Mouse (Mus musculus) forebrain, embryonic 14.5 days (tissue): ENCODE measurements around the gene Cope. TPM values are rescaled to one million over a fixed set of nuclear protein-coding genes. Genes with fewer than 3 reads are reported as not detected.

ENCODE experiments used
- ATAC-seq: fragments of 200-750 bp; cut with Nextera tagmentation; 2 replicates; pipeline ENCODE4 v1.8.0; 2017; ENCODE audit warnings: mild to moderate bottlenecking, moderate library complexity
- DNase-seq: peaks from one replicate; pipeline ENCODE4 v3.0.0-alpha.2; 2015; ENCODE audit warnings: low spot score
- H3K27ac ChIP-seq: fragments of 300-500 bp; sonication (generic); 2 replicates; pipeline ENCODE4 v1.5.1; 2014; ENCODE audit warnings: low read depth, mild to moderate bottlenecking, control low read depth, low read length, moderate library complexity
- H3K27me3 ChIP-seq: fragments of 300-500 bp; sonication (generic); replicated peaks from 2 replicates; pipeline ENCODE4 v1.6.1; 2014; ENCODE audit warnings: low read length, control low read depth, mixed read lengths; ENCODE audit not compliant: control insufficient read depth, insufficient read depth
- H3K36me3 ChIP-seq: fragments of 300-500 bp; sonication (generic); 2 replicates; pipeline ENCODE4 v1.6.1; 2014; ENCODE audit warnings: low read length, control low read depth; ENCODE audit not compliant: control insufficient read depth, insufficient read depth
- H3K4me1 ChIP-seq: fragments of 300-500 bp; sonication (generic); 2 replicates; pipeline ENCODE4 v1.6.1; 2014; ENCODE audit warnings: antibody characterized with exemption, low read length, control low read depth; ENCODE audit not compliant: control insufficient read depth, insufficient read depth
- H3K4me2 ChIP-seq: fragments of 300-500 bp; sonication (generic); 2 replicates; pipeline ENCODE4 v1.6.1; 2014; ENCODE audit warnings: mild to moderate bottlenecking, control low read depth, low read length
- H3K4me3 ChIP-seq: fragments of 300-500 bp; sonication (generic); 2 replicates; pipeline ENCODE4 v1.5.1; 2014; ENCODE audit warnings: low read depth, low read length, control low read depth
- H3K9ac ChIP-seq: fragments of 300-500 bp; sonication (generic); 2 replicates; pipeline ENCODE4 v1.6.1; 2014; ENCODE audit warnings: mild to moderate bottlenecking, low read length, control low read depth, moderate library complexity
- H3K9me3 ChIP-seq: fragments of 300-500 bp; sonication (generic); replicated peaks from 2 replicates; pipeline ENCODE4 v1.6.1; 2016; ENCODE audit warnings: low read length, control low read depth, mixed read lengths; ENCODE audit not compliant: control insufficient read depth
- WGBS: fragments of 180-500 bp; shearing (Covaris S2); extraction: QIAGEN DNeasy Blood & Tissue Kit; methylation state at CpG from one replicate; pipeline ENCODE4 v1.1.7; 2014; 5-methylcytosine and 5-hydroxymethylcytosine counted together
- polyA plus RNA-seq: library from polyadenylated mRNA; unstranded; fragments of >200 nt; fragmentation: Nextera tagmentation; extraction: Ambion mirVana; gene quantifications from 2 replicates; pipeline ENCODE4 v1.2.1, GENCODE M21; 2014

The Cope gene
- polyA plus RNA-seq, 1 experiment from 2014 or later, result 332 TPM

- ATAC-seq (no peak), DNase-seq (no peak)
- no peaks in the 10 kb centered on the region for H3K9me3 ChIP-seq
- no peak overlapping the region for H3K27ac ChIP-seq
- no peak overlapping the region for H3K4me2 ChIP-seq
- H3K9ac ChIP-seq, result no peak overlapping the region
- H3K36me3 ChIP-seq, result peaks cover 88% of the 10 kb centered on the region
- H3K27me3 ChIP-seq, result no peaks in the 10 kb centered on the region
- 97% methylated on average over 6 of the region's 6 CpGs for WGBS
- no peak overlapping the region for H3K4me3 ChIP-seq
- peaks cover 18% of the 10 kb centered on the region for H3K4me1 ChIP-seq
Observed at GRCm38 (mm10) chr8:70332878-70333202, 30.5 kb downstream of the Cope start.

- no peaks in the 10 kb centered on the region for H3K4me1 ChIP-seq
- no peak overlapping the region for H3K4me3 ChIP-seq
- no peaks in the 10 kb centered on the region for H3K9me3 ChIP-seq
- no peak overlapping the region for H3K4me2 ChIP-seq
- no peak for DNase-seq
- H3K27me3 ChIP-seq, result no peaks in the 10 kb centered on the region
- no peak overlapping the region for H3K9ac ChIP-seq
- ATAC-seq, result no peak
- H3K27ac ChIP-seq, result no peak overlapping the region
- 96% methylated on average over 7 of the region's 7 CpGs for WGBS
- peaks cover 100% of the 10 kb centered on the region for H3K36me3 ChIP-seq
Observed at GRCm38 (mm10) chr8:70338931-70339330, 36.6 kb downstream of the Cope start.

- H3K4me3 ChIP-seq, result no peak overlapping the region
- DNase-seq, result no peak
- no peaks in the 10 kb centered on the region for H3K27me3 ChIP-seq
- WGBS, result 93% methylated on average over 7 of the region's 7 CpGs
- H3K9ac ChIP-seq, result no peak overlapping the region
- H3K4me1 ChIP-seq, result no peaks in the 10 kb centered on the region
- no peak overlapping the region for H3K27ac ChIP-seq
- no peak for ATAC-seq
- H3K4me2 ChIP-seq, result no peak overlapping the region
- peaks cover 87% of the 10 kb centered on the region for H3K36me3 ChIP-seq
- H3K9me3 ChIP-seq, result no peaks in the 10 kb centered on the region
Observed at GRCm38 (mm10) chr8:70340659-70341058, 38.3 kb downstream of the Cope start.

- DNase-seq (no peak), ATAC-seq (no peak)
- 94% methylated on average over 14 of the region's 14 CpGs for whole genome bisulfite sequencing
- H3K4me1 ChIP-seq, result no peaks in the 10 kb centered on the region
- H3K9me3 ChIP-seq, result no peaks in the 10 kb centered on the region
- no peak overlapping the region for H3K9ac ChIP-seq
- H3K36me3 ChIP-seq, result peaks cover 77% of the 10 kb centered on the region
- H3K4me2 ChIP-seq, result no peak overlapping the region
- no peak overlapping the region for H3K4me3 ChIP-seq
- H3K27me3 ChIP-seq, result no peaks in the 10 kb centered on the region
- no peak overlapping the region for H3K27ac ChIP-seq
Observed at GRCm38 (mm10) chr8:70342007-70342406, 39.7 kb downstream of the Cope start.

GRCm38 (mm10) chr8:70343076-70343475 lies 40.8 kb downstream of the Cope start:
- H3K9ac ChIP-seq, result no peak overlapping the region
- peaks cover 67% of the 10 kb centered on the region for H3K36me3 ChIP-seq
- no peak overlapping the region for H3K4me2 ChIP-seq
- 70% methylated on average over 7 of the region's 7 CpGs for WGBS
- H3K27me3 ChIP-seq, result no peaks in the 10 kb centered on the region
- no peaks in the 10 kb centered on the region for H3K4me1 ChIP-seq
- H3K4me3 ChIP-seq, result no peak overlapping the region
- DNase-seq, result peak; percentile 22
- no peaks in the 10 kb centered on the region for H3K9me3 ChIP-seq
- no peak for ATAC-seq
- no peak overlapping the region for H3K27ac ChIP-seq

- peak; percentile 55 for ATAC-seq
- DNase-seq, result peak; percentile 60
- H3K4me2 ChIP-seq, result no peak overlapping the region
- H3K36me3 ChIP-seq, result peaks cover 65% of the 10 kb centered on the region
- H3K4me3 ChIP-seq, result no peak overlapping the region
- no peaks in the 10 kb centered on the region for H3K4me1 ChIP-seq
- H3K27ac ChIP-seq, result no peak overlapping the region
- no peaks in the 10 kb centered on the region for H3K27me3 ChIP-seq
- no peak overlapping the region for H3K9ac ChIP-seq
- no peaks in the 10 kb centered on the region for H3K9me3 ChIP-seq
- 64% methylated on average over 6 of the region's 6 CpGs for WGBS
Observed at GRCm38 (mm10) chr8:70343696-70344095, 41.4 kb downstream of the Cope start.

- Histone ChIP-seq H3K9ac (no peak overlapping the region), H3K9me3 (no peaks in the 10 kb centered on the region), H3K27me3 (no peaks in the 10 kb centered on the region), H3K4me2 (no peak overlapping the region), H3K4me3 (no peak overlapping the region), H3K4me1 (no peaks in the 10 kb centered on the region), H3K27ac (no peak overlapping the region), H3K36me3 (peaks cover 65% of the 10 kb centered on the region)
- no peak for ATAC-seq
- WGBS, result 86% methylated on average over 2 of the region's 2 CpGs
- no peak for DNase-seq
Observed at GRCm38 (mm10) chr8:70344279-70344678, 42.0 kb downstream of the Cope start.

- no peak overlapping the region for H3K27ac ChIP-seq
Observed at GRCm38 (mm10) chr8:70347443-70347842, 45.1 kb downstream of the Cope start.

GRCm38 (mm10) chr8:70347860-70348420 lies 45.6 kb downstream of the Cope start:
- Histone ChIP-seq H3K27ac (no peak overlapping the region), H3K36me3 (peaks cover 40% of the 10 kb centered on the region), H3K9ac (no peak overlapping the region), H3K4me1 (peaks cover 20% of the 10 kb centered on the region), H3K4me2 (no peak overlapping the region), H3K4me3 (no peak overlapping the region), H3K9me3 (no peaks in the 10 kb centered on the region), H3K27me3 (no peaks in the 10 kb centered on the region)
- no peak for ATAC-seq
- DNase-seq, result no peak
- WGBS, result 69% methylated on average over 1 of the region's 1 CpGs

More at GRCm38 (mm10) chr8:70347443-70347842, 45.1 kb downstream of the Cope start:
- WGBS, result 88% methylated on average over 4 of the region's 4 CpGs
- Histone ChIP-seq H3K4me1 (peaks cover 20% of the 10 kb centered on the region), H3K4me3 (no peak overlapping the region), H3K9me3 (no peaks in the 10 kb centered on the region), H3K27me3 (no peaks in the 10 kb centered on the region), H3K36me3 (peaks cover 44% of the 10 kb centered on the region), H3K4me2 (no peak overlapping the region), H3K9ac (no peak overlapping the region)
- ATAC-seq (no peak), DNase-seq (no peak)
